Mouse (Mus musculus) liver, embryonic 14.5 days (tissue): ENCODE data around the gene Smg6.

ENCODE experiments used
- CTCF ChIP-seq: IDR thresholded peaks from 2 replicates; pipeline ENCODE4 v1.5.1; 2016; ENCODE audit warnings: antibody characterized with exemption, low read depth, control low read depth
- EP300 ChIP-seq: IDR thresholded peaks from 2 replicates; pipeline ENCODE4 v1.6.1; 2016; ENCODE audit warnings: antibody characterized with exemption, low read depth

DNA sequence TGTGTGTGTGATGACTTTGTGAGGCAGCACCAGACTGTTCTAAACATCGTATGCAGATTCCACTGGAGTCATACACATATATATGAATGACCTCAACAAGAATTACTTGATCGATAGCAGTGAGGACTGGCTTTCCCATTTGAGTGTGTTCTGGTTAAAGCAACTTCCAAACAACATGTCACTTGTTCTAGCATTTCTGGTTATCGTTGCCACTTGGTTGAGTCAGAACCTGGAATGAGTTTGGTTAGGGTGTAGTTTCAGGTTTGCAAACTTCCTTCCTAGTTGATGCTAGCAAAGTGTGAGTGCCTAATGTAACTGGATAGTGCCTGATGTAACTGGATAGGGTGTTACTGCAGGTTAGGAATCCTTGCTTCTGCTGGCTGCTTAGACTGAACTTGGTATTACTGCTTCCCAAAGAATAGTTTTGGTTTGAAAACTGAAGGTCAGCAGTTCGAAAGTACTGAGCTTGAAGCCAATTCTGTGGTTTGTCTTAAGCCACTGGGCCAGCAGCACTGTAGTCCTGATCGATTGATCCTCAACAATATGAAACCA is 90.8 kb downstream of the Smg6 start:
- TF ChIP-seq EP300 = no peak
- no peak for TF ChIP-seq CTCF
